In genomic region chr11:48789973-48790823, GRCm38 (mm10) we compare ENCODE assay signal across 7 mouse cellular contexts. TPM values are rescaled to one million over a fixed set of nuclear protein-coding genes. Genes with fewer than 3 reads are reported as not detected.
DNase-seq lines count a peak whose midpoint lies in the region; ATAC-seq lines count a peak whose summit lies in the region.

No protein-coding gene starts in this region.

- H3K27me3 ChIP-seq in intestine, embryonic 16.5 days (replicated peaks; ENCODE audit: control insufficient read depth, insufficient read depth, low read length) = no peaks in the 10 kb centered on the region
- no peaks in the 10 kb centered on the region for H3K27me3 ChIP-seq in midbrain, embryonic 11.5 days (ENCODE audit: control insufficient read depth, insufficient read depth, low read length)

- H3K4me1 ChIP-seq in intestine, embryonic 16.5 days (ENCODE audit: control insufficient read depth, insufficient read depth, low read length) = no peaks in the 10 kb centered on the region; the same call in 1 of the 2 replicates
- no peaks in the 10 kb centered on the region for H3K4me1 ChIP-seq in midbrain, embryonic 11.5 days (ENCODE audit: control insufficient read depth, insufficient read depth, low read length)

- intact Hi-C loops in left cerebral cortex, postnatal 36 days (cut with DNase I) = loop anchor here (2.0 to 5.0 kb wide), 2 partner anchors 69 to 312 kb away; no protein-coding TSS in a partner anchor

- 15% methylated on average over 20 of the region's 20 CpGs for WGBS in intestine, embryonic 16.5 days
- WGBS in midbrain, embryonic 11.5 days = 17% methylated on average over 20 of the region's 20 CpGs

- H3K9me3 ChIP-seq in intestine, embryonic 16.5 days (ENCODE audit: control insufficient read depth, low read length) = no peaks in the 10 kb centered on the region
- H3K9me3 ChIP-seq in midbrain, embryonic 11.5 days (ENCODE audit: control insufficient read depth, low read length) = no peaks in the 10 kb centered on the region

- peak overlapping the region; percentile 32 for H3K4me3 ChIP-seq in intestine, embryonic 16.5 days (ENCODE audit: low read length)
- H3K4me3 ChIP-seq in midbrain, embryonic 11.5 days (ENCODE audit: low read depth, low read length) = 0 out of 2 replicates have a peak overlapping the region, but pooled peaks have one; percentile 5

- H3K9ac ChIP-seq in intestine, embryonic 16.5 days (ENCODE audit: low read depth, low read length) = peak overlapping the region; percentile 51; the same call in 1 of the 2 replicates
- H3K9ac ChIP-seq in midbrain, embryonic 11.5 days (ENCODE audit: low read length) = peak overlapping the region; percentile 30; the same call in 1 of the 2 replicates

- peak; percentile 81 to 90 for DNase-seq in adrenal gland, adult 18-20 months (ENCODE audit: low spot score in 2 of 2)
- peak; percentile 87 for DNase-seq in embryo, embryonic 11 days
- DNase-seq in gastrocnemius, postnatal 25 days = peak; percentile 65
- peak; percentile 76 to 83 for DNase-seq in left cerebral cortex, postnatal 36 days (ENCODE audit: low spot score in 2 of 2)
- peak; percentile 99 for DNase-seq in midbrain, embryonic 11.5 days (ENCODE audit: low spot score, missing footprints)
- peak; percentile 57 for DNase-seq in skeletal muscle tissue, adult 2 months (ENCODE audit: low read depth, low spot score)

- peak overlapping the region; percentile 56 for H3K4me2 ChIP-seq in intestine, embryonic 16.5 days (ENCODE audit: low read depth, low read length)
- peak overlapping the region; percentile 38 for H3K4me2 ChIP-seq in midbrain, embryonic 11.5 days

- no peaks in the 10 kb centered on the region for H3K36me3 ChIP-seq in intestine, embryonic 16.5 days (ENCODE audit: control insufficient read depth, insufficient read depth, low read length)
- H3K36me3 ChIP-seq in midbrain, embryonic 11.5 days (ENCODE audit: control insufficient read depth, insufficient read depth, low read length) = no peaks in the 10 kb centered on the region

- ATAC-seq in intestine, embryonic 16.5 days = peak; percentile 67
- ATAC-seq in midbrain, embryonic 11.5 days (ENCODE audit: low FRiP score) = peak; percentile 64

- no peak overlapping the region for H3K27ac ChIP-seq in intestine, embryonic 16.5 days (ENCODE audit: low read length)
- H3K27ac ChIP-seq in midbrain, embryonic 11.5 days (ENCODE audit: low read depth, low read length) = no peak overlapping the region

RNA-seq across cellular contexts. Expression of gene Rack1, which starts 9.9 kb away (rescaled TPM):
- total RNA-seq in adrenal gland, adult 18-20 months (2021) = 100 to 1,000 TPM; 582 to 604 TPM
- total RNA-seq in gastrocnemius, postnatal 25 days (2021) = 100 to 1,000 TPM; 321 to 324 TPM
- 713 and 755 TPM in 2 replicates for polyA plus RNA-seq in intestine, embryonic 16.5 days (2015; fragmentation: Nextera tagmentation; extraction: Ambion mirVana)
- total RNA-seq in left cerebral cortex, postnatal 36 days (2021) = 100 to 1,000 TPM; 215 to 226 TPM
- polyA plus RNA-seq in midbrain, embryonic 11.5 days (2014; fragmentation: Nextera tagmentation; extraction: Ambion mirVana) = 592 and 633 TPM in 2 replicates

RNA-seq across cellular contexts. Expression of gene Trim41, which starts 27.0 kb away (rescaled TPM):
- 10 to 100 TPM; 45.9 to 48.9 TPM for total RNA-seq in adrenal gland, adult 18-20 months (2021)
- total RNA-seq in gastrocnemius, postnatal 25 days (2021) = 10 to 100 TPM; 15.5 to 19.3 TPM
- polyA plus RNA-seq in intestine, embryonic 16.5 days (2015; fragmentation: Nextera tagmentation; extraction: Ambion mirVana) = 4.1 and 5.9 TPM in 2 replicates
- 10 to 100 TPM; 61.2 to 62.1 TPM for total RNA-seq in left cerebral cortex, postnatal 36 days (2021)
- 3.6 and 3.9 TPM in 2 replicates for polyA plus RNA-seq in midbrain, embryonic 11.5 days (2014; fragmentation: Nextera tagmentation; extraction: Ambion mirVana)

RNA-seq across cellular contexts. Expression of gene Trim7, which starts 35.7 kb away (rescaled TPM):
- 1 to 10 TPM; 3.6 to 9.8 TPM for total RNA-seq in adrenal gland, adult 18-20 months (2021)
- 10 to 100 TPM; 57.3 to 57.9 TPM for total RNA-seq in gastrocnemius, postnatal 25 days (2021)
- polyA plus RNA-seq in intestine, embryonic 16.5 days (2015; fragmentation: Nextera tagmentation; extraction: Ambion mirVana) = 0.78 and 1.2 TPM in 2 replicates
- total RNA-seq in left cerebral cortex, postnatal 36 days (2021) = 1 to 10 TPM; 2.5 to 3.0 TPM
- 0.40 and 0.73 TPM in 2 replicates for polyA plus RNA-seq in midbrain, embryonic 11.5 days (2014; fragmentation: Nextera tagmentation; extraction: Ambion mirVana)

RNA-seq across cellular contexts. Expression of gene Gm12184, which starts 36.3 kb away (rescaled TPM):
- 1 to 10 TPM in 1 of 2 experiments, under 1 TPM in 1; 0.76 to 3.1 TPM for total RNA-seq in adrenal gland, adult 18-20 months (2021)
- 1 to 10 TPM in 1 of 2 experiments, under 1 TPM in 1; 0.67 to 3.2 TPM for total RNA-seq in gastrocnemius, postnatal 25 days (2021)
- 1.3 and 1.4 TPM in 2 replicates for polyA plus RNA-seq in intestine, embryonic 16.5 days (2015; fragmentation: Nextera tagmentation; extraction: Ambion mirVana)
- 1 to 10 TPM; 1.3 to 3.0 TPM for total RNA-seq in left cerebral cortex, postnatal 36 days (2021)
- 7.4 and 11.5 TPM in 2 replicates for polyA plus RNA-seq in midbrain, embryonic 11.5 days (2014; fragmentation: Nextera tagmentation; extraction: Ambion mirVana)

Comparison
In these comparisons a context has a peak if more than half of its experiments do, and no peak if none do; other contexts are left out.
1. RNA of gene Trim7, which starts 35.7 kb away (total RNA-seq): 57.3 to 57.9 TPM in gastrocnemius, postnatal 25 days; 3.6 to 9.8 TPM in adrenal gland, adult 18-20 months and 2.5 to 3.0 TPM in left cerebral cortex, postnatal 36 days; every median in the first group is over 4 times any median in the second.
2. Peak in every context shown above with its lines, with median percentiles within 50 percentile points of each other: DNase-seq.